Mouse (Mus musculus) limb, embryonic 14.5 days (tissue): Measurements from ENCODE around the gene 4933409G03Rik. TPM values are rescaled to one million over a fixed set of nuclear protein-coding genes. Genes with fewer than 3 reads are reported as not detected.

Experiments
- ATAC-seq: fragments of 200-750 bp; cut with Nextera tagmentation; 2 replicates; pipeline ENCODE4 v1.8.0; 2017; ENCODE audit warnings: low read depth, moderate number of reproducible peaks, moderate TSS enrichment; ENCODE audit not compliant: low FRiP score
- DNase-seq: peaks from one replicate; pipeline ENCODE4 v3.0.0-alpha.2; 2015; ENCODE audit warnings: low spot score
- H3K27ac ChIP-seq: fragments of 300-500 bp; sonication (generic); replicated peaks from 2 replicates; pipeline ENCODE4 v1.5.1; 2014; ENCODE audit warnings: low read depth, mild to moderate bottlenecking, low read length, moderate library complexity, mixed read lengths
- H3K27me3 ChIP-seq: fragments of 300-500 bp; sonication (generic); 2 replicates; pipeline ENCODE4 v1.6.1; 2014; ENCODE audit warnings: low read length, mixed read lengths; ENCODE audit not compliant: control insufficient read depth, insufficient read depth
- H3K36me3 ChIP-seq: fragments of 300-500 bp; sonication (generic); 2 replicates; pipeline ENCODE4 v1.6.1; 2014; ENCODE audit warnings: mild to moderate bottlenecking, low read length, moderate library complexity, mixed read lengths; ENCODE audit not compliant: control insufficient read depth, insufficient read depth
- H3K4me1 ChIP-seq: fragments of 300-500 bp; sonication (generic); 2 replicates; pipeline ENCODE4 v1.6.1; 2014; ENCODE audit warnings: antibody characterized with exemption, low read length, mixed read lengths; ENCODE audit not compliant: control insufficient read depth, insufficient read depth
- H3K4me2 ChIP-seq: fragments of 300-500 bp; sonication (generic); replicated peaks from 2 replicates; pipeline ENCODE4 v1.6.1; 2014; ENCODE audit warnings: low read depth, mild to moderate bottlenecking, low read length, moderate library complexity; ENCODE audit not compliant: severe bottlenecking
- H3K4me3 ChIP-seq: fragments of 300-500 bp; sonication (generic); replicated peaks from 2 replicates; pipeline ENCODE4 v1.5.1; 2014; ENCODE audit warnings: low read length
- H3K9ac ChIP-seq: fragments of 300-500 bp; sonication (generic); 2 replicates; pipeline ENCODE4 v1.6.1; 2014; ENCODE audit warnings: mild to moderate bottlenecking, low read depth, low read length, moderate library complexity; ENCODE audit not compliant: severe bottlenecking
- H3K9me3 ChIP-seq: fragments of 300-500 bp; sonication (generic); 2 replicates; pipeline ENCODE4 v1.6.1; 2016; ENCODE audit warnings: low read length; ENCODE audit not compliant: control insufficient read depth
- POLR2A ChIP-seq: fragments of 200-500 bp; IDR thresholded peaks from 2 replicates; pipeline ENCODE4 v1.8.0; 2012; ENCODE audit warnings: inconsistent platforms, mild to moderate bottlenecking, moderate library complexity, borderline replicate concordance; ENCODE audit not compliant: insufficient read depth, insufficient read length; ENCODE audit errors: extremely low read depth
- WGBS: fragments of 180-500 bp; shearing (Covaris S2); extraction: QIAGEN DNeasy Blood & Tissue Kit; methylation state at CpG from one replicate; pipeline ENCODE4 v1.1.7; 2014; 5-methylcytosine and 5-hydroxymethylcytosine counted together
- polyA plus RNA-seq, 2 experiments: library from polyadenylated mRNA; depleted of rRNA in 1 of 2; stranded (reverse) in 1 of 2; unstranded in 1 of 2; fragments of >200 nt; fragmentation: Nextera tagmentation in 1 of 2; extraction: Ambion mirVana in 1 of 2; gene quantifications; 2 replicates each; pipeline versions ENCODE4 v1.2.1 to v1.2.3; 2012 to 2014

4933409G03Rik gene
- polyA plus RNA-seq (2012; rRNA removed) (not detected in 2 replicates), polyA plus RNA-seq (2014; fragmentation: Nextera tagmentation; extraction: Ambion mirVana) (not detected in 2 replicates)

- WGBS, result 71% methylated on average over 5 of the region's 5 CpGs
- DNase-seq (no peak), ATAC-seq (no peak)
- H3K4me2 ChIP-seq, result no peak within 1 kb of the TSS
- no peaks in the 10 kb centered on the region for H3K9me3 ChIP-seq
- no peaks in the 10 kb centered on the region for H3K36me3 ChIP-seq
- H3K4me3 ChIP-seq, result no peak within 1 kb of the TSS
- no peak for TF ChIP-seq POLR2A
- no peak within 1 kb of the TSS for H3K27ac ChIP-seq
- no peaks in the 10 kb centered on the region for H3K4me1 ChIP-seq
- H3K9ac ChIP-seq, result no peak within 1 kb of the TSS
- H3K27me3 ChIP-seq, result no peaks in the 10 kb centered on the region
These were observed at the start of gene 4933409G03Rik for GRCm38 (mm10) chr2:68582113-68582512. 4933409G03Rik (plus strand) TSS chr2:68582413.

- H3K27me3 ChIP-seq, result no peaks in the 10 kb centered on the region
- H3K9ac ChIP-seq, result no peak overlapping the region
- no peaks in the 10 kb centered on the region for H3K4me1 ChIP-seq
- no peak overlapping the region for H3K27ac ChIP-seq
- no peak for ATAC-seq
- H3K4me2 ChIP-seq, result no peak overlapping the region
- no peak for DNase-seq
- H3K9me3 ChIP-seq, result no peaks in the 10 kb centered on the region
- H3K4me3 ChIP-seq, result no peak overlapping the region
- H3K36me3 ChIP-seq, result no peaks in the 10 kb centered on the region
- TF ChIP-seq POLR2A, result no peak
- WGBS, result 57% methylated on average over 2 of the region's 2 CpGs
These were observed 38.0 kb upstream of the 4933409G03Rik start for GRCm38 (mm10) chr2:68544190-68544589.

- no peak for DNase-seq
- no peak for TF ChIP-seq POLR2A
These were observed 21.4 kb upstream of the 4933409G03Rik start for GRCm38 (mm10) chr2:68560821-68561220.

GRCm38 (mm10) chr2:68563331-68563730 is 18.9 kb upstream of the 4933409G03Rik start:
- no peaks in the 10 kb centered on the region for H3K36me3 ChIP-seq
- WGBS, result 12% methylated on average over 3 of the region's 3 CpGs
- no peak overlapping the region for H3K4me3 ChIP-seq
- no peak overlapping the region for H3K27ac ChIP-seq
- H3K27me3 ChIP-seq, result no peaks in the 10 kb centered on the region
- no peaks in the 10 kb centered on the region for H3K9me3 ChIP-seq
- no peak overlapping the region for H3K9ac ChIP-seq
- no peak for TF ChIP-seq POLR2A
- H3K4me2 ChIP-seq, result no peak overlapping the region
- ATAC-seq (no peak), DNase-seq (peak; percentile 55)
- no peaks in the 10 kb centered on the region for H3K4me1 ChIP-seq

More at GRCm38 (mm10) chr2:68560821-68561220, 21.4 kb upstream of the 4933409G03Rik start:
- Histone ChIP-seq H3K4me1 (no peaks in the 10 kb centered on the region), H3K9me3 (no peaks in the 10 kb centered on the region), H3K27me3 (no peaks in the 10 kb centered on the region), H3K4me2 (no peak overlapping the region), H3K4me3 (no peak overlapping the region), H3K36me3 (no peaks in the 10 kb centered on the region), H3K9ac (no peak overlapping the region), H3K27ac (no peak overlapping the region)
- ATAC-seq, result no peak
- WGBS, result 52% methylated on average over 4 of the region's 4 CpGs

- whole genome bisulfite sequencing, result 87% methylated on average over 15 of the region's 15 CpGs
- no peaks in the 10 kb centered on the region for H3K4me1 ChIP-seq
These were observed 13.9 kb upstream of the 4933409G03Rik start for GRCm38 (mm10) chr2:68568361-68568760.

GRCm38 (mm10) chr2:68572340-68572739 is 9.9 kb upstream of the 4933409G03Rik start:
- TF ChIP-seq POLR2A, result no peak
- Histone ChIP-seq H3K9me3 (no peaks in the 10 kb centered on the region), H3K27me3 (no peaks in the 10 kb centered on the region), H3K4me1 (no peaks in the 10 kb centered on the region), H3K27ac (no peak overlapping the region), H3K4me2 (no peak overlapping the region), H3K9ac (no peak overlapping the region), H3K36me3 (no peaks in the 10 kb centered on the region), H3K4me3 (no peak overlapping the region)
- ATAC-seq (no peak), DNase-seq (no peak)
- 29% methylated on average over 4 of the region's 4 CpGs for WGBS

More at GRCm38 (mm10) chr2:68568361-68568760, 13.9 kb upstream of the 4933409G03Rik start:
- DNase-seq (no peak), ATAC-seq (no peak)
- no peak overlapping the region for H3K9ac ChIP-seq
- H3K9me3 ChIP-seq, result no peaks in the 10 kb centered on the region
- TF ChIP-seq POLR2A, result no peak
- H3K27me3 ChIP-seq, result no peaks in the 10 kb centered on the region
- no peak overlapping the region for H3K4me3 ChIP-seq
- H3K27ac ChIP-seq, result no peak overlapping the region
- no peak overlapping the region for H3K4me2 ChIP-seq
- no peaks in the 10 kb centered on the region for H3K36me3 ChIP-seq
